Mouse (Mus musculus): ENCODE data around the gene Hist1h4b. TPM values are rescaled to one million over a fixed set of nuclear protein-coding genes. Genes with fewer than 3 reads are reported as not detected.
A peak's percentile ranks its signal among the peaks of the same experiment; 100 is the strongest.
"Not testable (repeated sequence)": the region's sequence is repeated elsewhere in the genome, so short reads cannot be mapped to it uniquely, and the experiment has no call there.

Gene Hist1h4b
- polyA plus RNA-seq, 1 experiment from 2014 or later, result 2.0 TPM

GRCm38 (mm10) chr13:23739922-23740252 is 16.9 kb upstream of the Hist1h4b start:
- TF ChIP-seq CTCF (IDR thresholded peaks at IDR 0.05), result no peak
- DNase-seq (ENCODE audit: low read depth, low spot score) (no peak), ATAC-seq (peak; percentile 1)
- CTCF ChIA-PET, result interaction anchor here (1.4 to 15.1 kb wide), 2 partner anchors 12 to 40 kb away, joined by 3 to 137 read pairs; partner anchors contain the start of genes Hist1h3b and Hist1h4c
- POLR2A ChIA-PET, result interaction anchor here (0.6 to 1.6 kb wide), 6 partner anchors 17 to 176 kb away, joined by 3 to 4 read pairs (median 4); partner anchors contain the start of genes Hist1h1a and Hist1h4b
- in situ Hi-C loops (cut with MboI; ENCODE audit: low pct_unique_long_range_greater_than_20kb), result loop anchor here (5.0 to 25.0 kb wide), 4 partner anchors 115 to 1705 kb away; partner anchors contain the start of genes Hist1h1e, Hist1h2ah, Hist1h2be and Hist1h2bk
- no peaks in the 10 kb centered on the region for H3K27me3 ChIP-seq

- in situ Hi-C loops (cut with MboI; ENCODE audit: low pct_unique_long_range_greater_than_20kb), result loop anchor here (5.0 to 25.0 kb wide), 3 partner anchors 163 to 1706 kb away; partner anchors contain the start of genes Hist1h2ah, Hist1h2bk and Hist1h3d
- CTCF ChIA-PET, result interaction anchor here (1.4 to 15.1 kb wide), 2 partner anchors 12 to 40 kb away, joined by 3 to 137 read pairs; partner anchors contain the start of genes Hist1h3b and Hist1h4c
- no peak for TF ChIP-seq CTCF (IDR thresholded peaks at IDR 0.05)
- POLR2A ChIA-PET, result interaction anchor here (0.6 to 1.6 kb wide), 5 partner anchors 16 to 177 kb away, joined by 3 to 4 read pairs (median 3); partner anchors contain the start of genes Hist1h1a and Hist1h4b
- no peak for ATAC-seq
- DNase-seq (ENCODE audit: low read depth, low spot score), result no peak
- H3K27me3 ChIP-seq, result no peaks in the 10 kb centered on the region
Measured at GRCm38 (mm10) chr13:23740256-23740840, 16.5 kb upstream of the Hist1h4b start.

GRCm38 (mm10) chr13:23740910-23741309 is 15.9 kb upstream of the Hist1h4b start:
- TF ChIP-seq CTCF (IDR thresholded peaks at IDR 0.05), result no peak
- in situ Hi-C loops (cut with MboI; ENCODE audit: low pct_unique_long_range_greater_than_20kb), result loop anchor here (5.0 to 25.0 kb wide), 3 partner anchors 164 to 1706 kb away; partner anchors contain the start of genes Hist1h2ah, Hist1h2bk and Hist1h3d
- POLR2A ChIA-PET, result interaction anchor here (1.6 kb wide), 1 partner anchor 22 kb away, joined by 4 read pairs; the partner anchor contains the start of gene Hist1h1a
- DNase-seq (ENCODE audit: low read depth, low spot score) (no peak), ATAC-seq (no peak)
- CTCF ChIA-PET, result interaction anchor here (15.1 kb wide), 1 partner anchor 41 kb away, joined by 137 read pairs; the partner anchor contains the start of gene Hist1h4c
- H3K27me3 ChIP-seq, result no peaks in the 10 kb centered on the region

- TF ChIP-seq CTCF (IDR thresholded peaks at IDR 0.05), result no peak
- no peaks in the 10 kb centered on the region for H3K27me3 ChIP-seq
- ATAC-seq, result no peak
- CTCF ChIA-PET, result interaction anchor here (15.1 kb wide), 1 partner anchor 42 kb away, joined by 137 read pairs; the partner anchor contains the start of gene Hist1h4c
- no peak for DNase-seq (ENCODE audit: low read depth, low spot score)
- in situ Hi-C loops (cut with MboI; ENCODE audit: low pct_unique_long_range_greater_than_20kb), result loop anchor here (5.0 to 25.0 kb wide), 3 partner anchors 165 to 1707 kb away; partner anchors contain the start of genes Hist1h2ah, Hist1h2bk and Hist1h3d
- POLR2A ChIA-PET, result interaction anchor here (0.7 kb wide), 1 partner anchor 15 kb away, joined by 4 read pairs; the partner anchor contains the start of gene Hist1h4b
Measured at GRCm38 (mm10) chr13:23742007-23742406, 14.8 kb upstream of the Hist1h4b start.

GRCm38 (mm10) chr13:23743215-23743614 is 13.6 kb upstream of the Hist1h4b start:
- ChIA-PET CTCF (interaction anchor here (15.1 kb wide), 1 partner anchor 43 kb away, joined by 137 read pairs; the partner anchor contains the start of gene Hist1h4c), POLR2A (no interaction called here)
- DNase-seq (ENCODE audit: low read depth, low spot score) (no peak), ATAC-seq (no peak)
- H3K27me3 ChIP-seq, result no peaks in the 10 kb centered on the region
- in situ Hi-C loops (cut with MboI; ENCODE audit: low pct_unique_long_range_greater_than_20kb), result loop anchor here (5.0 to 25.0 kb wide), 3 partner anchors 166 to 1708 kb away; partner anchors contain the start of genes Hist1h2ah, Hist1h2bk and Hist1h3d
- no peak for TF ChIP-seq CTCF (IDR thresholded peaks at IDR 0.05)

- ATAC-seq, result no peak
- CTCF ChIA-PET, result interaction anchor here (15.1 kb wide), 1 partner anchor 44 kb away, joined by 137 read pairs; the partner anchor contains the start of gene Hist1h4c
Measured at GRCm38 (mm10) chr13:23743963-23744362, 12.8 kb upstream of the Hist1h4b start.

GRCm38 (mm10) chr13:23744421-23745380 is 12.1 kb upstream of the Hist1h4b start:
- ChIA-PET POLR2A (no interaction called here), CTCF (interaction anchor here (15.1 kb wide), 1 partner anchor 45 kb away, joined by 137 read pairs; the partner anchor contains the start of gene Hist1h4c)
- TF ChIP-seq CTCF (IDR thresholded peaks at IDR 0.05), result no peak
- no peak for ATAC-seq
- H3K27me3 ChIP-seq, result no peaks in the 10 kb centered on the region
- DNase-seq (ENCODE audit: low read depth, low spot score), result no peak
- in situ Hi-C loops (cut with MboI; ENCODE audit: low pct_unique_long_range_greater_than_20kb), result loop anchor here (5.0 to 25.0 kb wide), 3 partner anchors 167 to 1710 kb away; partner anchors contain the start of genes Hist1h2ah, Hist1h2bk and Hist1h3d

More at GRCm38 (mm10) chr13:23743963-23744362, 12.8 kb upstream of the Hist1h4b start:
- TF ChIP-seq CTCF (IDR thresholded peaks at IDR 0.05), result no peak
- POLR2A ChIA-PET, result no interaction called here
- no peaks in the 10 kb centered on the region for H3K27me3 ChIP-seq
- in situ Hi-C loops (cut with MboI; ENCODE audit: low pct_unique_long_range_greater_than_20kb), result loop anchor here (5.0 to 25.0 kb wide), 3 partner anchors 167 to 1709 kb away; partner anchors contain the start of genes Hist1h2ah, Hist1h2bk and Hist1h3d
- no peak for DNase-seq (ENCODE audit: low read depth, low spot score)

GRCm38 (mm10) chr13:23745381-23746161 is 11.2 kb upstream of the Hist1h4b start, which contains the start of gene Hist1h3c:
Hist1h3c (minus strand) TSS chr13:23745602.
- no peak for ATAC-seq
- POLR2A ChIA-PET, result no interaction called here
- no peak for TF ChIP-seq CTCF (IDR thresholded peaks at IDR 0.05)

GRCm38 (mm10) chr13:23746201-23747080 is 10.4 kb upstream of the Hist1h4b start, which contains the start of gene Hist1h2bb:
Hist1h2bb (plus strand) TSS chr13:23746734.
- CTCF ChIA-PET, result interaction anchor here (1.2 to 15.1 kb wide), 2 partner anchors 14 to 46 kb away, joined by 3 to 137 read pairs; partner anchors contain the start of gene Hist1h4c
- peak; percentile 86 for ATAC-seq
- POLR2A ChIA-PET, result interaction anchor here (0.8 kb wide), 1 partner anchor 164 kb away, joined by 3 read pairs; no protein-coding TSS in a partner anchor
- not testable (repeated sequence) for DNase-seq (ENCODE audit: low read depth, low spot score); H3K27me3 ChIP-seq
- in situ Hi-C loops (cut with MboI; ENCODE audit: low pct_unique_long_range_greater_than_20kb), result loop anchor here (10.0 to 25.0 kb wide), 2 partner anchors 309 to 1712 kb away; partner anchors contain the start of genes Hist1h2ah and Hist1h2bk

More at GRCm38 (mm10) chr13:23745381-23746161, 11.2 kb upstream of the Hist1h4b start, which contains the start of gene Hist1h3c:
- H3K27me3 ChIP-seq, result no peaks in the 10 kb centered on the region
- in situ Hi-C loops (cut with MboI; ENCODE audit: low pct_unique_long_range_greater_than_20kb), result loop anchor here (10.0 to 25.0 kb wide), 2 partner anchors 308 to 1711 kb away; partner anchors contain the start of genes Hist1h2ah and Hist1h2bk
- CTCF ChIA-PET, result interaction anchor here (15.1 kb wide), 1 partner anchor 46 kb away, joined by 137 read pairs; the partner anchor contains the start of gene Hist1h4c
- DNase-seq (ENCODE audit: low read depth, low spot score), result no peak

All from Patski (cell line).